Mouse (Mus musculus) C2C12 (cell line): Measurements from ENCODE around the gene Scube2.

Experiments used
- CEBPB ChIP-seq: IDR thresholded peaks from one replicate; pipeline ENCODE4 v1.6.1; 2011; ENCODE audit warnings: low read depth, mild to moderate bottlenecking, control low read depth, moderate library complexity
- CTCF ChIP-seq: IDR thresholded peaks from one replicate; pipeline ENCODE4 v1.5.1; 2011; ENCODE audit not compliant: control insufficient read depth, insufficient read depth, insufficient read length
- FOSL1 ChIP-seq: IDR thresholded peaks from one replicate; pipeline ENCODE4 v1.8.0; 2011; ENCODE audit warnings: mild to moderate bottlenecking, low read length; ENCODE audit not compliant: poor library complexity, insufficient read depth, severe bottlenecking
- MAX ChIP-seq: IDR thresholded peaks from one replicate; pipeline ENCODE4 v1.6.1; 2011; ENCODE audit warnings: mild to moderate bottlenecking, control low read depth
- MYOD1 ChIP-seq: IDR thresholded peaks from one replicate; pipeline ENCODE4 v1.6.1; 2011; ENCODE audit warnings: low read depth; ENCODE audit not compliant: control insufficient read depth, insufficient read length
- MYOG ChIP-seq: IDR thresholded peaks from one replicate; pipeline ENCODE4 v1.6.1; 2011; ENCODE audit not compliant: control insufficient read depth, insufficient read length; ENCODE audit errors: extremely low read depth
- USF1 ChIP-seq: IDR thresholded peaks from one replicate; pipeline ENCODE4 v1.6.1; 2011; ENCODE audit warnings: low read depth, mild to moderate bottlenecking, control low read depth, moderate library complexity

DNA sequence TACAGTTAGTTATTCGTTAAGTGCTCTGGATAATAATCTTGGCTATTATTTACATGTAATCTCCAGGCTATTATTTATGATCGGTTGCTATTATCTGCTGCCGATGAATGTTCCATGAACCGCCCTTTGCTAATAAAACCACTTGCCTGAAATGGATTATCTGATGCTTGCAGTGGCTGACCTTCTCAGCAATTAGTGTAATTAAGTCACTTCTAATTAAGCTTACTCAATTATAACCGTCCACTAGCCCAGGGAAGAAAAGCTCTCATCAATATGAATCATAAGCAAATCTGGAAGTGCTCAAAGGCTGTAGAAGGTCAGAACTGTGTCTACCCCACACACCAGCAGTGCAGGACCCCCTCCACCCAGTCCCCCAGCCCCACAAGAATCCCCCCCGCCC is 27.8 kb downstream of the Scube2 start:
- TF ChIP-seq CTCF, result no peak
- TF ChIP-seq MAX, result no peak
- TF ChIP-seq CEBPB, result no peak
- no peak for TF ChIP-seq MYOD1
- TF ChIP-seq MYOG, result no peak
- TF ChIP-seq USF1, result no peak
- no peak for TF ChIP-seq FOSL1
